11 mouse cellular contexts compared by ENCODE assay signal in genomic region chr12:50301334-50301733, GRCm38 (mm10).
DNase-seq lines count a peak whose midpoint lies in the region; TF ChIP-seq lines count a peak whose summit lies in the region.
"Had no signal": no experiment of that assay in that cellular context is flagged by ENCODE, and none has a peak within 500 bp of the region (broad histone marks: within the 10 kb centered on the region; RNA-seq: fewer than 3 reads in every experiment).

No protein-coding gene starts in this region.

- H3K79me2 ChIP-seq in heart, adult 2 months (replicated peaks; ENCODE audit: control insufficient read depth, insufficient read depth, low read length), result no peaks in the 10 kb centered on the region

- H3K4me1 ChIP-seq in heart, adult 2 months (ENCODE audit: control insufficient read depth, insufficient read depth, low read length), result no peaks in the 10 kb centered on the region
- H3K4me1 ChIP-seq: embryonic facial prominence, embryonic 15.5 days; heart, embryonic 15.5 days; liver, embryonic 13.5 days had no signal

- H3K27me3 ChIP-seq in heart, adult 2 months (ENCODE audit: control insufficient read depth, insufficient read depth, low read length), result no peaks in the 10 kb centered on the region
- H3K27me3 ChIP-seq: embryonic facial prominence, embryonic 15.5 days; heart, embryonic 15.5 days; liver, embryonic 13.5 days had no signal

- H3K9ac ChIP-seq in heart, adult 2 months (ENCODE audit: low read depth, low read length), result no peak overlapping the region
- H3K9ac ChIP-seq: embryonic facial prominence, embryonic 15.5 days; heart, embryonic 15.5 days; liver, embryonic 13.5 days had no signal

- DNase-seq in heart, adult 2 months, result no peak
- DNase-seq in heart, postnatal 25 days (ENCODE audit: low spot score), result no peak
- peak; percentile 16 for DNase-seq in right cerebral cortex, adult 18-20 months
- no peak for DNase-seq in right cerebral cortex, postnatal 25 days
- DNase-seq in layer of hippocampus, adult 2 months (ENCODE audit: low spot score in 2 of 2), result peak in 1 of 2 experiments; percentile 29
- DNase-seq in telencephalon, adult 2 months (ENCODE audit: low read depth, low spot score), result peak; percentile 38
- DNase-seq in yolk sac, embryonic 10.5 days (ENCODE audit: low spot score), result no peak
- DNase-seq in gastrocnemius, postnatal 14 days, result no peak
- DNase-seq: liver, embryonic 13.5 days had no signal

- peak; percentile 21; the same call in 1 of the 2 replicates for TF ChIP-seq CTCF in heart, adult 2 months (IDR thresholded peaks at IDR 0.05)
- TF ChIP-seq CTCF in layer of hippocampus, adult 2 months (conservative IDR thresholded peaks at IDR 0.05), result peak; percentile 76

- no peak for TF ChIP-seq POLR2A in heart, adult 2 months (IDR thresholded peaks at IDR 0.05; ENCODE audit: insufficient read depth, low read depth, low read length)

- TF ChIP-seq EP300 in heart, adult 2 months (IDR thresholded peaks at IDR 0.05; ENCODE audit: insufficient read depth, low read depth, low read length), result no peak

- H3K27ac ChIP-seq in heart, adult 2 months, result no peak overlapping the region
- H3K27ac ChIP-seq in layer of hippocampus, adult 2 months, result no peak overlapping the region
- H3K27ac ChIP-seq: embryonic facial prominence, embryonic 15.5 days; heart, embryonic 15.5 days; liver, embryonic 13.5 days had no signal

- H3K4me3 ChIP-seq in heart, adult 2 months, result no peak overlapping the region
- no peak overlapping the region for H3K4me3 ChIP-seq in layer of hippocampus, adult 2 months
- H3K4me3 ChIP-seq: embryonic facial prominence, embryonic 15.5 days; heart, embryonic 15.5 days; liver, embryonic 13.5 days had no signal

- intact Hi-C loops in heart, adult 2 months (cut with DNase I), result no loop called here
- intact Hi-C loops in heart, postnatal 25 days (cut with DNase I), result loop anchor here (10.0 kb wide), 1 partner anchor 927 kb away; no protein-coding TSS in a partner anchor
- intact Hi-C loops in gastrocnemius, postnatal 14 days (cut with DNase I; ENCODE audit: low total_unique reads), result no loop called here

- H3K36me3 ChIP-seq in heart, adult 2 months (ENCODE audit: control insufficient read depth, insufficient read depth, low read length), result no peaks in the 10 kb centered on the region
- H3K36me3 ChIP-seq: embryonic facial prominence, embryonic 15.5 days; heart, embryonic 15.5 days; liver, embryonic 13.5 days had no signal

- WGBS in heart, adult 2 months, result 15% methylated on average over 1 of the region's 1 CpGs

Comparison
In these comparisons a context has a peak if more than half of its experiments do, and no peak if none do; other contexts are left out.
1. DNase-seq: peak in right cerebral cortex, adult 18-20 months (single experiment) and telencephalon, adult 2 months (single experiment); none in heart, adult 2 months (0 of 2), heart, postnatal 25 days (single experiment), right cerebral cortex, postnatal 25 days (single experiment), yolk sac, embryonic 10.5 days (single experiment) and gastrocnemius, postnatal 14 days (single experiment).